Mouse (Mus musculus): Measurements from ENCODE around the gene Susd2. TPM values are rescaled to one million over a fixed set of nuclear protein-coding genes. Genes with fewer than 3 reads are reported as not detected.

Susd2 gene
- total RNA-seq (2023), result 1 to 10 TPM in 1 of 2 experiments, under 1 TPM in 1; 0.90 to 1.0 TPM

DNA sequence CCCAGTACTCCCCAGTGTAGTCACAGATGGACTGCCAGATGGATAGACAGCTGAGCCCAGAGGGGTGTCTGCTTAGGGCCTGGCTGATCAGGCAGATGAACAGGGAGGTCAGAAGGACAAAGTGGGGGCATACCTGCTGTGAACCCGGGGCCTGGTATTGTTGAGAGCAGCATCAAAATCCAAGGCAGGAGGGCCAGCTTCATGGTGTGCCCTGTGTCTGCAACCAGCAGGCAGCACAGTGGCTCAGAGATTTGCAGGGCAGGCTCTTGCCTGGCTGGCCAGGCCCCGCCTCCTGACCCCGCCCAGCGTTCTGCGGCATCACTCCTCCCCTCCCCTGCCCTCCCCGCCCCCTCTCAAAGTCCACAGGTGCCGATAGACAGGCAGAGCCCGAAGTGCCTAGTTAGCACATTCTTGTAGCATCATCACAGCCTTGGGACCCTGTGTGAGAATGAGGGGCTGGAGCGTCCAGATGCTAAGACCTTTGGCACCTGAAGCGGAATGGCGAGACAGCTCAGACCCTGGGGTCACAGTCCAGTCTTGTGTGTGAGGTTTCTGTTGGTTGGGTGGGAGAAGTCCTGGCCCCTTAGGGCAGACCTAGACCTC lies at the start of gene Susd2:
Gene Susd2, minus strand, starts transcription at position 268 of the 603 bp plus-strand sequence.

DNA sequence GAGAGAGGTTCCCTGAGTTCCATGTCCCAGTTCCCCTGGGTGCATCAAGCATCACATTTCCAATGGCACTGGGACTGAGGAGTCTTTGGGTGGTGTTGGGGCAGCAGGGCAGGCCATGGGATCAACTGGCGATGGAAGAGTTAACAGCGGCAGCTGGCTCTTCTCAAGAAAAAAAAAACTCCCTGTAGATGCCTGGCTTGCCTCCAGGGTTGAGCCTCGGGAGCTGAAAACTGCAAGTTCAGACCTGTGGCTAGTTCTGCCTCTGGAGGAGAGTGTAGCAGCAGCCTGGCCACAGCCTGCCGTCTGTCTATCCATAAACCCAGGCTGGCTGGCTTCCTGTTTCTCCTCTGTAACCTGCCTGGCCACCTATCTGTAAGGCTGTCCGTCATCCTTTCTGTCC lies 54.7 kb downstream of the Susd2 start, which contains the start of gene Ggt5:
Gene Ggt5, plus strand, starts transcription at position 212 of the 400 bp plus-strand sequence.

Other genes with a start within 250 kb of the Susd2 start
- gene Upb1, start 242.9 kb downstream of the Susd2 start, total RNA-seq (2023), result 1 to 10 TPM; 2.0 to 2.8 TPM
- 10 to 100 TPM; 68.9 to 71.5 TPM for gene Snrpd3, start 126.5 kb downstream of the Susd2 start, total RNA-seq (2023)
- 10 to 100 TPM; 51.1 to 57.3 TPM for gene Gucd1, start 126.0 kb downstream of the Susd2 start, total RNA-seq (2023)
- gene Lrrc75b, start 83.7 kb downstream of the Susd2 start, total RNA-seq (2023), result 1 to 10 TPM; 3.4 to 3.5 TPM
- 1 to 10 TPM; 7.9 to 9.8 TPM for gene Ggt1, start 82.4 kb downstream of the Susd2 start, total RNA-seq (2023)
- gene Ggt5, start 54.7 kb downstream of the Susd2 start, total RNA-seq (2023), result 10 to 100 TPM; 28.1 to 30.1 TPM
- gene Cabin1, start 120.3 kb upstream of the Susd2 start, total RNA-seq (2023), result 10 to 100 TPM; 51.9 to 64.5 TPM
- gene Ddt, start 129.4 kb upstream of the Susd2 start, total RNA-seq (2023), result 10 to 100 TPM; 11.9 to 16.8 TPM
- gene Gm20441, start 136.9 kb upstream of the Susd2 start, total RNA-seq (2023), result not detected
- 1 to 10 TPM; 3.3 TPM for gene Gstt3, start 137.4 kb upstream of the Susd2 start, total RNA-seq (2023)
- gene Gstt1, start 154.6 kb upstream of the Susd2 start, total RNA-seq (2023), result 1 to 10 TPM; 3.3 to 3.7 TPM
- not detected for gene Gstt4, start 178.5 kb upstream of the Susd2 start, total RNA-seq (2023)
- 1 to 10 TPM; 4.0 to 7.5 TPM for gene Gstt2, start 193.4 kb upstream of the Susd2 start, total RNA-seq (2023)
- 10 to 100 TPM; 68.8 to 78.6 TPM for gene Mif, start 216.2 kb upstream of the Susd2 start, total RNA-seq (2023)
- gene Derl3, start 249.4 kb upstream of the Susd2 start, total RNA-seq (2023), result 1 to 10 TPM; 1.2 to 1.8 TPM

All from neutrophil, adult 83 days (primary cell).